Mouse (Mus musculus) E14TG2a.4 (cell line): ENCODE measurements around the gene Rxfp2.

Experiments used
- CTCF ChIP-seq: conservative IDR thresholded peaks from 2 replicates; pipeline ENCODE4 v1.5.1; 2014; ENCODE audit warnings: low read length
- NANOG ChIP-seq: IDR thresholded peaks from 2 replicates; pipeline ENCODE4 v1.6.1; 2014; ENCODE audit warnings: borderline replicate concordance, low read length, mixed read lengths
- POU5F1 ChIP-seq: IDR thresholded peaks from 2 replicates; pipeline ENCODE4 v1.6.1; 2014; ENCODE audit warnings: low read length, borderline replicate concordance

DNA sequence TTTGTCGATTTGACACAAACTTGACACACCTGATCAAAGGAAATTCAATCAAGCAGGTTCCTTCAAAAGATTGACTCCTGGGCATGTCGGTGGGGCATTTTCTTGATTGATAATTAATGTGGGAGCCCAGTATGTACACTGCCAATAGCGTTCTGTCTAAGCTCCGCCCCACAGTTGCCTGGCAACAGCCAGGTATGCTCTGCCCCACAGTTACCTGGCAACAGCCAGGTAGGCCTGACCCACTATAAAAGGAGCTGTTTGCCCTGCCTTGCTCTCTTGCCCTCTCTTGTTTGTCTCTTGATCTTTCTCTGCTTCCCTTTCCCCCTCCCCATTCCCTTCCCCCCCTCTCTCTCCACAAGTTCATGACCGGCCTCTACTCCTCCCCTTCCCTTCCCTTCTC lies 64.7 kb downstream of the Rxfp2 start:
- TF ChIP-seq CTCF (no peak), NANOG (no peak), POU5F1 (no peak)
